Mouse (Mus musculus): Measurements from ENCODE around the gene Aaas.

DNA sequence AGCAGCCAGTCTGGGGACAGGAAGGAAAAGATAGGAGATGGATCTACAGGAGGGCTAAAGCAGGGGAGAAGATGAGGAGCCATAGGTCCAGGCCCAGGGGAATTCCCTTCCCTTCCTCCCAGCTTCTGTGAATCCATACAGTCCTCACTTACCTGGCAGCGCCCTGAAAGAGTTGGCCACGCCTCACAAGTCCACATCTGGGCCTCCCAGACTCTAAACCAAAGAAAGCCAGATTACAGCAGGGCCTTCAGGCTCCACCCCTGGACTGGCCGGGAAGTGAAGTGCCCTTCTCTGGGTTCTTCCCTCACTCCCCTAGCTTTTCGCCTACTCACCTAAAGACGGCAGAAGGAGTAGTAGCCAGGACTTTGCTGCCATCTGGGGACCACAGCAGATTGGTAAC is 11.0 kb downstream of the Aaas start:
- TF ChIP-seq POLR2A (IDR thresholded peaks at IDR 0.05; ENCODE audit: borderline replicate concordance, insufficient read depth, low read length) (no peak), CTCF (IDR thresholded peaks at IDR 0.05; ENCODE audit: borderline replicate concordance, insufficient read depth, low read depth, low read length) (no peak)

All from cerebellum, adult 2 months (tissue).